Mouse (Mus musculus) limb, embryonic 13.5 days (tissue): ENCODE results near the gene Ufsp1. TPM values are rescaled to one million over a fixed set of nuclear protein-coding genes. Genes with fewer than 3 reads are reported as not detected.

Experiments used
- ATAC-seq: fragments of 200-750 bp; cut with Nextera tagmentation; 2 replicates; pipeline ENCODE4 v1.8.0; 2017; ENCODE audit warnings: low read depth, moderate number of reproducible peaks, moderate TSS enrichment; ENCODE audit not compliant: low FRiP score
- H3K27ac ChIP-seq: fragments of 300-500 bp; sonication (generic); 2 replicates; pipeline ENCODE4 v1.5.1; 2015; ENCODE audit warnings: inconsistent platforms, mild to moderate bottlenecking, moderate library complexity
- H3K27me3 ChIP-seq: fragments of 300-500 bp; sonication (generic); 2 replicates; pipeline ENCODE4 v1.6.1; 2015; ENCODE audit warnings: mild to moderate bottlenecking, inconsistent platforms
- H3K36me3 ChIP-seq: fragments of 300-500 bp; sonication (generic); 2 replicates; pipeline ENCODE4 v1.6.1; 2015; ENCODE audit warnings: inconsistent platforms, mild to moderate bottlenecking, moderate library complexity
- H3K4me1 ChIP-seq: fragments of 300-500 bp; sonication (generic); 2 replicates; pipeline ENCODE4 v1.6.1; 2015; ENCODE audit warnings: inconsistent platforms
- H3K4me2 ChIP-seq: fragments of 300-500 bp; sonication (generic); replicated peaks from 2 replicates; pipeline ENCODE4 v1.6.1; 2015; ENCODE audit warnings: inconsistent platforms, mild to moderate bottlenecking, moderate library complexity
- H3K4me3 ChIP-seq: fragments of 300-500 bp; sonication (generic); 2 replicates; pipeline ENCODE4 v1.5.1; 2015; ENCODE audit warnings: moderate library complexity, mild to moderate bottlenecking, inconsistent platforms
- H3K9ac ChIP-seq: fragments of 300-500 bp; sonication (generic); 2 replicates; pipeline ENCODE4 v1.6.1; 2015; ENCODE audit warnings: mild to moderate bottlenecking, inconsistent platforms
- H3K9me3 ChIP-seq: fragments of 300-500 bp; sonication (generic); 2 replicates; pipeline ENCODE4 v1.6.1; 2016; ENCODE audit warnings: inconsistent platforms
- WGBS: fragments of 180-500 bp; shearing (Covaris S2); methylation state at CpG from one replicate; pipeline ENCODE4 v1.1.7; 2015; 5-methylcytosine and 5-hydroxymethylcytosine counted together
- microRNA-seq: library from miRNA; unstranded; fragments of <30 nt; microRNA quantifications from one replicate; pipeline ENCODE4, GENCODE M21; 2016
- polyA plus RNA-seq: library from polyadenylated mRNA; unstranded; fragments of >200 nt; fragmentation: Nextera tagmentation; extraction: Ambion mirVana; gene quantifications from 2 replicates; pipeline ENCODE4 v1.2.1, GENCODE M21; 2015

Gene Ufsp1
- polyA plus RNA-seq, 1 experiment from 2014 or later: 8.4 TPM

DNA sequence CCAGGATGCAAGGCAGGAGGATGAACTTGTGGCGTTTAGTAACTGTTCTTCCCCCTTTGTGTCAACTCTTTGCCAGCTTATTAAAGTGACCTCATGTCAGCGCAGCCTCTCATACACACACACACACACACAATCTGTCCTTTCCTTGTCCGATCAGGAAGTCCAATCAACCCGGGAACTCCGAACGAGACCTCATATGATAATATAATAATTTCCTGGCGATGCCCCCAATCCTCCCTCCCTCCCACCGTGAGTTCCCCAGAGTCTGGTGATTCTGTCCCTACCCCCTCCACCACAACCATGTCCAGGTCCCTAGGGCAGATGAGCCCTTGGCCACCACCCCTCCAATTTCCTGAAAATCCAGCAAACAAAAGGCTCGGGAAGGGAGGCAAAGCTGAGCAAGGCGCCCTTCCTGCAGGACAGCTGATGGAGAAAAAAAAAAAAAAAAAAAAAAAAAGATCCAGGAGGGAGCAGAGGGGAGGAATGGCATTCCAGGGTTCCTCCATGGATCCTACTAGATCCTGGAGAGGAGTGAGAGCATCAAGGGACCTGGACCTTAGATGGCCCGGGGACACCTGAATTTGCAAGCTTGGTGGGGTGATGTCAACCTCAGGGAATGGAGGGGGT, 44.3 kb downstream of the Ufsp1 start:
- Histone ChIP-seq H3K4me1 (peaks cover 18% of the 10 kb centered on the region), H3K9me3 (no peaks in the 10 kb centered on the region), H3K4me2 (peak overlapping the region; percentile 77), H3K9ac (peak overlapping the region; percentile 68), H3K27ac (peak overlapping the region; percentile 29), H3K4me3 (peak overlapping the region; percentile 46), H3K36me3 (no peaks in the 10 kb centered on the region), H3K27me3 (no peaks in the 10 kb centered on the region)
- WGBS: 5% methylated on average over 11 of the region's 11 CpGs
- ATAC-seq: peak; percentile 29

DNA sequence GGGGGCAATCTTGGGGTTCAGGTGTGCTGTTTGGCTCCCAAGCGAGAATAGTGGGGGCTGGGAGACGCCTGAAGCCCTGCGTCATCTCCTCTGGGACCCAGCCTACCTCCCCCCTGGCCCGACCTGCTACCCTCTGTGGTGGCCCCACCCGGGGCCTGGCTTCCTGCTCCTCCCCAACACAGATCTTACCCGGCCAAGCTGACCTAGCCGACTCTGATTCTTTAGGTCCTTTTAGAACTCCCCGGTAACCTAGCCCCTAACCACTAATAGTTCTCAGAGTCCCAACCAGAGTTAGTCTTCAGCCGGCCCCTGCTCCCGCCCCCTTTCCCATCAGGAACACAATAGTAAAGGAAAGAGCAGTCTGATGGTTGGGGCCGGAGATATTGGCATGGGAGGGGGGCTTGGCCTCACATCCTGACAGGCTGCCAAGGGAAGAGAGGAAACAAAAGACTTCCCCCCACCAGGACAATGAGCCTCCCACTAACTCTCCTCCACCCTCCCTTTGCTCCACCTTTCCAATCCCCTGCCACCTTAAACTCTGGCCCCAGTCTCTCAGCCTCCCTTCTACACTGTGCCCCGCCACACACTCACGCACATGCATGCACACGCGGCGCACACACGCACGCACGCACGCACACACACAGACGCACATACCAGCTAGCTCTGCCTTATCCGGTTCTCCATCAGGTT, 45.0 kb downstream of the Ufsp1 start:
- no peaks in the 10 kb centered on the region for H3K27me3 ChIP-seq
- WGBS: 12% methylated on average over 22 of the region's 22 CpGs
- no peaks in the 10 kb centered on the region for H3K9me3 ChIP-seq
- peak overlapping the region; percentile 68 for H3K9ac ChIP-seq
- H3K36me3 ChIP-seq: no peaks in the 10 kb centered on the region
- H3K4me2 ChIP-seq: peak overlapping the region; percentile 77
- H3K27ac ChIP-seq: peak overlapping the region; percentile 29; the same call in 1 of the 2 replicates
- peak overlapping the region; percentile 46 for H3K4me3 ChIP-seq
- ATAC-seq: 0 out of 2 replicates have a peak, but pooled peaks have one; percentile 18
- peaks cover 21% of the 10 kb centered on the region for H3K4me1 ChIP-seq

DNA sequence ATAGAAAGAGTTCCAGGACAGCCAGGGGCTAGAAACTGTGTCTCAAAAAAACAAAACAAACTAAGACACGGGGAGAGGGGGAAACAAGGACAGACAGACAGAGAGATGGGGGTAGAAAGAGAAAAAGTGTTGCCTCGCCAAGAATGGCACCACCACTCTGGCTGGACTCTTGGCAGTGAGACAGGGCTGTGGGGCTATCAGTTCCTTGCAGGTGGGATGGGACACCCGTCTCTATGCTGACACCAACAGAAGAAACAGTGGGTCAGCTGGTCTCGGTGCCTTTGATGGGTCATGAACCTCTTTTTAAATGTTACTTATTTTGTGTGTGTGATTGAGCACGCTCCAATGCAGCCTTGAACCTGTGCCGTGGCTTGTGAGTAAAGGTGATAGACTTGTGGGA, 45.8 kb downstream of the Ufsp1 start:
- no peak for ATAC-seq
- Histone ChIP-seq H3K36me3 (no peaks in the 10 kb centered on the region), H3K27ac (no peak overlapping the region), H3K4me2 (no peak overlapping the region; the same call in 1 of the 2 replicates), H3K4me3 (no peak overlapping the region), H3K27me3 (no peaks in the 10 kb centered on the region), H3K4me1 (peaks cover 28% of the 10 kb centered on the region), H3K9ac (no peak overlapping the region), H3K9me3 (no peaks in the 10 kb centered on the region)
- WGBS: 74% methylated on average over 6 of the region's 6 CpGs

DNA sequence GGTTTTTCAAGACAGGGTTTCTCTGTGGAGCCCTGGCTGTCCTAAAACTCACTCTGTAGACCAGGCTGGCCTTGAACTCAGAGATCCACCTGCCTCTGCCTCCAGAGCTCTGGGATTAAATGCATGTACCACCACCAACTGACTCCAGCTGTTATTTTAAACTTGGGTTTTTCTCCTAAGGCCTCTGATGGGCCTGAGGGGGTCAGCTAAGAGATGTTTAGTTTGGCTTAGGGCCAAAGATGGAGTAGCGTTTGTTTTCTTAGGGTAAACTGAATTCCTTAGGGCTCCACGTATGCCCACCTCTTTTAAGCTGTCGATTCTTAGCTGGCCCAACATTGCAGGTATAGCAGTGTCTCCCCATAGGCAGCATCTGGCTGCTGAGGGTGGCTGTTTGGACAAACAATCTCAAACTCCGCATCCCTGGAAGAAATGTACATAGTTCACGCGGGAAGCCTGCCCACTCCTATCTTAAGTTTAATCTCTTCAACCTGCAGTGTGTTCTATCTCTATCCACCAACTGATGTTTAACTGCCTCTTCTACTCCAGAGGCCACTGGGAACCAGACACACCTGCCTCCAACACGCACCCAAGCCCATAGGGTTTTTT, 48.1 kb downstream of the Ufsp1 start:
- Histone ChIP-seq H3K27me3 (no peaks in the 10 kb centered on the region), H3K4me2 (no peak overlapping the region), H3K36me3 (no peaks in the 10 kb centered on the region), H3K4me1 (peaks cover 41% of the 10 kb centered on the region), H3K9ac (no peak overlapping the region), H3K27ac (no peak overlapping the region), H3K9me3 (no peaks in the 10 kb centered on the region), H3K4me3 (no peak overlapping the region)
- ATAC-seq: no peak
- WGBS: 77% methylated on average over 7 of the region's 7 CpGs

DNA sequence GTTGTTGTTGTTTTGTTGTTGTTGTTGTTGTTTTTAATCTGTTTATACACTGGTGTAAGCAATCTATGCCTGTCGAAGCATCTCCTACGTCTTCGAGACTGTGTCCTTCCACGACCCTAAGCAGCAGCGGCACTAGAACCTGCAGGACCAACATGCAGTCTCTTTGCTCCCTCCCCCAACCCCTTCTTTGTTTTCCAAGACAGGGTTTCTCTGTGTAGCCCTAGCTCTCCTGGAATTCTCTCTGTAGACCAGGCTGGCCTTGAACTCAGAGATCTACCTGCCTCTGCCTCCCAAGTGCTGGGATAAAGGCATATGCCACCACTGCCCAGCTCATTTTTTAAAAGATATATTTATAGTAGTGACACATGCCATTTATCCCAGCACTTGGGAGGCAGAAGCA, 49.0 kb downstream of the Ufsp1 start:
- no peak overlapping the region for H3K4me2 ChIP-seq
- 89% methylated on average over 5 of the region's 5 CpGs for WGBS
- H3K9me3 ChIP-seq: no peaks in the 10 kb centered on the region
- H3K27ac ChIP-seq: no peak overlapping the region
- H3K4me3 ChIP-seq: no peak overlapping the region
- no peak for ATAC-seq
- H3K4me1 ChIP-seq: peaks cover 47% of the 10 kb centered on the region
- no peaks in the 10 kb centered on the region for H3K27me3 ChIP-seq
- H3K9ac ChIP-seq: no peak overlapping the region
- H3K36me3 ChIP-seq: no peaks in the 10 kb centered on the region

DNA sequence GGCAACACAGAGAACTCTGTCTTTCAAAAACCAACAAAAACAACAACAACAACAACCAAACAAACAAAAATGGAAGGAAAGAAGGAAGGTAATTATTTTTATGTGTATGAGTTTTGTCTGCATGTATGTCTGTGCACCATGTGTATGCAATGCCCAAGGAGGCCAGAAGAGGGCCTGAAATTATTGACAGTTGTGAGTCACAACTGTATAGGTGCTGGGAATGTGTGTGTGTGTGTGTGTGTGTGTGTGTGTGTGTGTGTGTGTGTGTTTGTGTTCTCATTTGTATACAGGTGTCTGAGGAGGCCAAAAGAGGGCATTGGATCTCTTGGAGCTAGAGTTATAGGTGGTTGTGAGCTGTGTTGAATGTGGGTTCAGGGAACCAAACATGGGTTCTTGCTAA, 49.4 kb downstream of the Ufsp1 start:
- Histone ChIP-seq H3K27me3 (no peaks in the 10 kb centered on the region), H3K9me3 (no peaks in the 10 kb centered on the region), H3K36me3 (no peaks in the 10 kb centered on the region), H3K4me3 (no peak overlapping the region), H3K4me2 (no peak overlapping the region), H3K27ac (no peak overlapping the region), H3K9ac (no peak overlapping the region), H3K4me1 (peaks cover 48% of the 10 kb centered on the region)
- ATAC-seq: no peak

Small RNA genes lying within 50 kb of the gene (microRNA-seq; reads per million reads assigned to microRNA genes)
- gene Mir7036: not detected
- not detected for gene Mir8116

Other genes starting within 250 kb of the Ufsp1 start
- 156 and 159 TPM in 2 replicates for gene Ap1s1, start 248.5 kb upstream of the Ufsp1 start, polyA plus RNA-seq
- 0.28 and 0.83 TPM in 2 replicates for gene Serpine1, start 222.4 kb upstream of the Ufsp1 start, polyA plus RNA-seq
- 6.9 and 7.5 TPM in 2 replicates for gene Trim56, start 178.4 kb upstream of the Ufsp1 start, polyA plus RNA-seq
- not detected in 2 replicates for gene Muc3, start 145.3 kb upstream of the Ufsp1 start, polyA plus RNA-seq
- 0.10 TPM in 1 of 2 replicates, not detected in the other for gene Muc3a, start 82.2 kb upstream of the Ufsp1 start, polyA plus RNA-seq
- 17.2 and 18.3 TPM in 2 replicates for gene Ache, start 7.1 kb upstream of the Ufsp1 start, polyA plus RNA-seq
- gene Srrt, start 13.0 kb downstream of the Ufsp1 start, polyA plus RNA-seq: 141 and 149 TPM in 2 replicates
- gene Trip6, start 19.8 kb downstream of the Ufsp1 start, polyA plus RNA-seq: 104 and 107 TPM in 2 replicates
- 17.2 and 17.9 TPM in 2 replicates for gene Slc12a9, start 39.0 kb downstream of the Ufsp1 start, polyA plus RNA-seq
- 76.5 and 82.3 TPM in 2 replicates for gene Ephb4, start 55.5 kb downstream of the Ufsp1 start, polyA plus RNA-seq
- 0.05 and 0.29 TPM in 2 replicates for gene Zan, start 182.4 kb downstream of the Ufsp1 start, polyA plus RNA-seq
- 48.4 and 54.0 TPM in 2 replicates for gene Pop7, start 207.9 kb downstream of the Ufsp1 start, polyA plus RNA-seq
- gene Gigyf1, start 223.9 kb downstream of the Ufsp1 start, polyA plus RNA-seq: 16.1 and 16.7 TPM in 2 replicates
- 0.78 and 0.86 TPM in 2 replicates for gene Epo, start 238.6 kb downstream of the Ufsp1 start, polyA plus RNA-seq
- gene Gnb2, start 238.9 kb downstream of the Ufsp1 start, polyA plus RNA-seq: 343 and 352 TPM in 2 replicates